Mouse (Mus musculus) left cerebral cortex, postnatal 25 days (tissue): ENCODE measurements around the gene Caskin2. TPM values are rescaled to one million over a fixed set of nuclear protein-coding genes. Genes with fewer than 3 reads are reported as not detected.
A peak's percentile ranks its signal among the peaks of the same experiment; 100 is the strongest.

Experiments
- DNase-seq, 2 experiments: peaks; one replicate each; pipeline ENCODE4 v3.0.0; 2022; ENCODE audit warnings: low spot score in 2 of 2, mixed read lengths in 1 of 2
- intact Hi-C: fragments of 180-260 bp; cut with DNase I; formaldehyde crosslinking; loops from one replicate; pipeline ENCODE4 v1.15.1; 2025
- total RNA-seq, 2 experiments: library from RNA; stranded (reverse); gene quantifications; 2 replicates each; pipeline ENCODE4 v1.2.3; 2021

The Caskin2 gene
- total RNA-seq, 2 experiments from 2014 or later = 18.8 to 20.7 TPM

DNA sequence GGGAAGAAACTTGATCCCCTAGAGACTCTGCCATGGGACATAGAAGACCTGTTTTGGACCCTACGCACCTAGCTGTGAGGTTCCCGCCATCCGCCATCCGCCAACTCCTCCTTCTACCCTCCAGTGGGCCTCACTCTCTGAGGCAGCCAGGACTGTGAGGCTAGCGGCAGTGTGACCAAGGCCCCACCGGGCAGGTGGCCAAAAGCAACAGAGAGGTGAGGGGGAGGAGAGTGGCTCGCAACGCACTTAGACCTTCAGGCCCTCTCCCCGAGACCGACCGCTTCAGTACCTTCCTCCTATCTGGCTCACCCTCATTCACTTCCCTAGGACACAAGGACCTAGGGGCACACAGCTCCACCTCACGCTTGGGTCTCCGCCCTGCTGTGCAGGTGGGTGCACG is 3.1 kb downstream of the Caskin2 start:
- intact Hi-C loops = loop anchor here (5.0 kb wide), 2 partner anchors 163 to 178 kb away; no protein-coding TSS in a partner anchor
- DNase-seq = no peak

DNA sequence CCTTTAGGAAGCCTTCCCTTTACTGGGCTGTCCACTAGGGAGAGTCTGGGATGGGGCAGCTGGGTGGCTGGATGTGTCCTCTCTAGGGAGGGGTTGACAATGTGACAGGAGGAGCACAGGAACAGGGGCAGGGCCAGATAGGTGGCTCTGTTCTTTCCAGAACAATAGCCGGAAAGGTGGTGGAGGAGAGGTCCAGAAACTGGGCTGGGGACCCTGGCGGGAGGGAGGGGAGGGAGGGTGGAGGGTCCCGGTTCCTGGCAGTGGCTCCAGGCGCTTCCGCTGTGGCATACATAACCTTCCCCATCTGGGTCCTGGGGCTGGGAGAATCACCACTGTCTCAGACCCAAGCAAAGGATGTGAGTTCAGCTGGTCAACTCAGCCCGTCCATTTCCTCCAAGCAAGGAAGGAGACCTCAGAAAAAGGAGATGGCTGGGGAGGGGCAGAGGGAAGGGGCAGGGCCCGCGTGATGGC is 4.1 kb downstream of the Caskin2 start:
- DNase-seq = no peak
- intact Hi-C loops = no loop called here

- intact Hi-C loops = no loop called here
Measured at GRCm38 (mm10) chr11:115808696-115809310, 4.6 kb downstream of the Caskin2 start.

GRCm38 (mm10) chr11:115807971-115808370 is 5.5 kb downstream of the Caskin2 start:
- DNase-seq = no peak
- intact Hi-C loops = no loop called here

More at GRCm38 (mm10) chr11:115808696-115809310, 4.6 kb downstream of the Caskin2 start:
- DNase-seq = no peak

DNA sequence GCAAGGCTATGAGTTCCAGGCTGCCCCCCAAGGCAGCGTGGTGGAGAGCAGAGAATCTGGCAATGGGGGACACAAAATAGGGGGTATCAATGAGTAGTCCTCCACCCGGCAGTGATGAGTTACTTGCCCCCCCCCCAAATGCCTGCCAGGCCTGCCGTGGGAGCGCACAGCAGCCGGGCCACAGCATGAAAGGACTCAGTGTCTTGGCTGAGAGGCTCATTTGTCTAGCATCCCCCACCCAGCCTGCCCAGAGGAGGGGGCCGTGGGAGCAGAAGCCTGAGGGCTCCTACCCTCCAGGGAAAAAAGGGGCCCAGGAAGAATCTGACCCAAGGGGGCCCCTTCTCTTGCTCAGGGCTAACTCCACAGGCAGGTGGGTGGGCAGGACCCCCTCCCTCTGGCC is 6.1 kb downstream of the Caskin2 start:
- intact Hi-C loops = no loop called here
- peak in 1 of 2 experiments; percentile 47 for DNase-seq

DNA sequence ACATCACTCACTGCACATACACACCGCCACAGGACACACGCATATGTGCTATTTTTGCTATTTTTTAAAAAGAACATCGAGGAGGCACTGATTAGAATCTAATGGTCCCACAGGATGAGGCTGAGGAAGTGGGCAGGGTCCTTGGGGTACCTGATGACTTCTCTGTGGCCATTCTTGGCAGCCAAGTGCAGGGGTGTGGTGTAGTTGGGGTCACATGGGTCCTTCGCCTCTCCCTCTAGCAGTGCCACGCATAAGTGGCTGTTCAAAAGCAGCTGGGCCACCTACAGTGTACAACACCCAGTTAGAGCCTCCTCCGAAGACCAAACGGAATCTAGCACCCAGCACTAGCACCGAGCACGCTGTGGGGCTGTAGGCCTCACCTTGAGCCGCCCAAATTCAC is 7.3 kb downstream of the Caskin2 start:
- intact Hi-C loops = no loop called here
- no peak for DNase-seq

DNA sequence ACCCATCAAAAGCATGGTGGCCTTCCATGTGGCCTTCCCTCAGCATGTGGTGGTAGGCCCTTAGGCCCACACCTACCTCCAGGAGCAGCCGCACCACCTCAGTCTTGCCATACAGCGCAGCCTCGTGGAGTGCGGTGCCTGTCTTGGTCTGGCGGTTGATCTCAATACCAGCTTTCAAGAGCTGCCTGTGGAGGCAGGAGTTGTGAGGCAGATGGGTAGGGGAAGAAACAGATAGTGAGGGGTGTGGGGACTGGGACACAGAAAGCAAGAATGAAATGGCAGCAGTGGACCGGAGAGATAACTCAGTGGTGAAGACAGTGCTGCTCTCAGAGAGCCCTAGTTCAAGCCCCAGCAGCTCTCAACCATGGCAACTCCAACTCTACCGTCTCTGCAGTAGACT is 8.4 kb downstream of the Caskin2 start:
- no peak for DNase-seq
- intact Hi-C loops = no loop called here

DNA sequence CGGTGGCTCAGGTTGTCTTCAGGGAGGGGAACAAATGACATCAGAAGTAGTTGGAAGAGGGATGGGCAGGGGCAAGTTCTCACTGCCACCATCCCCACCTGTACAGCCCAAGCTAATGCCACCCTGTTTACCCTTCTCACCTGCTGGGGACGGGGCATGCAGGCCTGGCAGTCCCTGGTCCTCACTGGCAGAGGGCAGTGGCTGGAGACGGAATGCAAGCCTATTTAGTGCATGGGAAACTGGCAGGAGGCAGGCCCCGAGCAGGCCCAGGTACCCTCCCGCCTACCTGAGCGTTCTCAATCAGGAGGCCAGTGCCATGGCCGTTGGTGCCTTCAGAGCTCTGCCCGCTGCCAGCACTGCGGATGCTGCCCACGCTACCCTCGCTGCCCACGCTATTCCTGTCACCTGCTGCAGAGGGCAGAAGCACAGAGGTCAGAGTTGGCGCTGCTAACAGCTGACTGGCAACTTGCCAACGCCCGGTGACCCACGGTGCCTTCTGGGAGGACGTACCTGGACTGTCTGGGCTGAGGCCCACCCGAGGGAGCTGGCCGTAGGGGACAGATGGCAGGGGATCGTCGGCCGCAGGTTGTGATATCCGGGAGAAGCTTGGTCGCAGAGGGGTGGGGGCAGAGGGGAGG is 10.2 kb downstream of the Caskin2 start:
- intact Hi-C loops = no loop called here
- DNase-seq = no peak

GRCm38 (mm10) chr11:115800981-115801380 is 12.5 kb downstream of the Caskin2 start:
- DNase-seq = no peak

GRCm38 (mm10) chr11:115797665-115798064 is 15.8 kb downstream of the Caskin2 start:
- DNase-seq = no peak

More at GRCm38 (mm10) chr11:115800981-115801380, 12.5 kb downstream of the Caskin2 start:
- intact Hi-C loops = no loop called here

GRCm38 (mm10) chr11:115796898-115797297 is 16.5 kb downstream of the Caskin2 start:
- intact Hi-C loops = no loop called here

More at GRCm38 (mm10) chr11:115797665-115798064, 15.8 kb downstream of the Caskin2 start:
- intact Hi-C loops = no loop called here

DNA sequence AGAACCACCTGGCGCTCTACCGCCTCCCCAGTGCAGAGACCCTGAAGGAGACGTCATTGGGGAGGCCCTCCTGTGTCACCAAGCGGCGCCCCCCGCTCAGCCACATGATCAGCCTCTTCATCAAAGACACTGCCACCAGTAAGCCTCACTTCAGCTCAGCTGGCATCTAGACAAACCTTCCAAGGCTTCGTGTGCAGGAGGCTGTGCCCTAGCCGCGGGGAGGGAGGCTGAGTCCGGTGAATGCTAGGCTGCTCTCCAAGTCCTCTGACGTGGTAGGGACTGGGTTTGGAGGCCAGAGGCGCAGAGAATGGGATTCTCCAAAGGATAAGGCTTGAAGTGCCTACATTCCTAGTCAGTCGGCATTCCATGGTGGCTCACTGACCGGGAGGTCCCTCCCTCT is 21.1 kb downstream of the Caskin2 start:
- intact Hi-C loops = no loop called here
- DNase-seq = no peak

More at GRCm38 (mm10) chr11:115796898-115797297, 16.5 kb downstream of the Caskin2 start:
- DNase-seq = no peak

DNA sequence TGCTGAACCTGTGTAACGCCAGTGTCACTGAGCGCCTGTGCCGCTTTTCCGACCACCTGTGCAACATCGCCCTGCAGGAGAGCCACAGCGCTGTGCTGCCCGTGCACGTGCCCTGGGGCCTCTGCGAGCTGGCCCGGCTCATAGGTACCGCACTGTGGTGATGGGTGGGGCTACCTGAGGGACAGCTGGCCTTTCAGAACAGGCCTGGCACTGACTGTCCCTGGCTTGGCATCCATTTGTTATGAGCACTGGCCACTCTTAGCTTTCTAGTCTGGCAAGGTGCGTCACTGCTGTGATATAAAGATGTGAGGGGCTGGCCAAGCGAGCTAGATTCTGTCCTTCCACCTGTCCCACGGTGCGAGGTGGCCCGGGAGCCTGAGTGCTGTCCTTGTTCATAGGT is 21.5 kb downstream of the Caskin2 start:
- intact Hi-C loops = no loop called here
- DNase-seq = no peak

- intact Hi-C loops = no loop called here
- DNase-seq = no peak
Measured at GRCm38 (mm10) chr11:115789787-115790186, 23.7 kb downstream of the Caskin2 start.

DNA sequence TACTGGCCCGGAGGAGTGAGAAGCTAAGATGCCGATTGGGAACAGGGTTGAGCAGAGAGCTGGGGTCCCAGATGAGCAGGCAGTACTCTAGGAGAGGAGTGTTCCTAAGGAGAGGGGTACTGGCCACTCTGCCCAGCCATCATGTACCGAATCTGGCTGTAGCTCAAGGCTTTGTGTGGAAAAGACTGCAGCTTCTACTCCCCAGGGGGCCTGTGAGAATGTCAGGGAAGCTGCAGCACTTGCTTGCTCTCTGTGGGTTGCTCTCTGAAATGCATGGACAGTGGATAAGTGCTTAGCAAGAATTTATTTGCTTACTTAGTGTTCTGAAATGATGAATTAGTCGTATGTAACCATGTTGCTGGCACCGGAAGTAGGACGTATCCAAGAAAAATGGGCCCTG is 27.0 kb downstream of the Caskin2 start:
- no peak for DNase-seq
- intact Hi-C loops = no loop called here

DNA sequence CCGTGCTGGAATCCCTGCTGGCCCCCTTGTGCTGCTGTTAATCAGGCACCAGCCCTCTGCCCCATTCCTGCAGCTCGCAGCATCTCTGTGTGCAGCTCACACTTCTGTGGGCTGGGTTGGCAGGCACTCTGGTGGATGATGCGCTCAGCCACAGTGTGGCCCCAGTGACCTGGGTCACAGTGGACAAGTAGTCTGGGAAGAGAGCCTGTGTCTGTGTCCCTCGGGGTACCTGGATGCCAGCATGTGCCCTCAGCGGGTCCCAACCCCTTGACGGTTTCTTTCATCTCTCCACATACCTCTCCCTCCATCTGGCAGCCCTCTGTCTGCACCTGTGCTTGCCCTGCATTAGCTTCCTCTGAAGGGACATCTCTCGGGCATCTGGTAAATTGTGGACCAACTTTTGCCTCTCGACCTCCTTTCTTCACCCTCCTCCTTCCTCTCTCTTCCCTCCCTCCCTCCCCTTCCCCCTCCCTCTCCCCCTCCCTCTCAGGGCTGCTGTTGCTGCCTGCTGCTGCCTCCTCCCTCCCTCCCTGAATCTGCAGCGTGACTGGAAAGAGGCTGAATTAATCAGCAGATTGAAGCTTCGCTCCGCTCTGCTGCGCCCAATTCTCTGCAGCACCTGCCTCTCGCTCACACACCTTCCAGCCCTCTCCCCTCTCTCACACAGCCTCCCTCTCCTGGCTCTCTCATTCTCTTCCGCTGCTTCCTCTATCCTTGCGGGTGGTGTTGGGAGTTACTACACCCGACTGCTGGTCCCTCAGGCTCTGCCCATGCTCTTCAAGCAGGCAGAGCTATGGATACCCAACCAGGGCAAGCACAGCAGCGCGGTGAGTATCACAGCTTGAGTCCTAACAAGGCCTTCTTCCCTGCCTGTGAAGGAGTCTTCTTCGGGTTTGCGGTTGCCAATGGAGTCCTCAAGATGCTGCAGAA is 33.0 kb downstream of the Caskin2 start:
- DNase-seq = peak; percentile 69 to 78
- intact Hi-C loops = no loop called here

DNA sequence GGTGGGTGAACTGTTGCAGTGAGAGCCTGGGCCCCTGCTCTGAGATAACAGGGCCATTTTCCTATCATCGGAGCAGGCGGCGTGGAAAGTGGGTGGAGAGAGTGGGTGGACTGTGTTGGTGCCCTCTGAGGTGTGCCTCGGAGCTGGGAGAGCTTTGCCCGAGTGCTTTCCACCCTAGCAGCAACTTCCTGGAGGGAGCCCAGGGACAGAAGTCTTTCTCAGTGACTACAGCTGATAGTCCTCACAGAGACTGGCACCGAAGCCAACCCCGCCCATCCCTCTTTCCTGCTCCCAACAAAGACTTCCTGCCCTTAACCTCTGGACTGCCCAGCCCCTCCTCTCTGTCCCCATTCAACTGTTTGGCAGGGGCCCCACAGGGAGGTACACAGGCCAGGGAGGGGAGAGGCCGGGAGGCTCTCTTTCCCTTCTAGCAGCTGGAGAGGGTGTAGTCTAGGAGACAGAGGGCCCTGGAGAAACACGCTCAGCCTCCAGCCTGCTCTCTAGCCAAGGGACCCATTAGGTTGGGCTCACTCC is 34.3 kb downstream of the Caskin2 start:
- peak; percentile 27 to 59 for DNase-seq
- intact Hi-C loops = no loop called here

DNA sequence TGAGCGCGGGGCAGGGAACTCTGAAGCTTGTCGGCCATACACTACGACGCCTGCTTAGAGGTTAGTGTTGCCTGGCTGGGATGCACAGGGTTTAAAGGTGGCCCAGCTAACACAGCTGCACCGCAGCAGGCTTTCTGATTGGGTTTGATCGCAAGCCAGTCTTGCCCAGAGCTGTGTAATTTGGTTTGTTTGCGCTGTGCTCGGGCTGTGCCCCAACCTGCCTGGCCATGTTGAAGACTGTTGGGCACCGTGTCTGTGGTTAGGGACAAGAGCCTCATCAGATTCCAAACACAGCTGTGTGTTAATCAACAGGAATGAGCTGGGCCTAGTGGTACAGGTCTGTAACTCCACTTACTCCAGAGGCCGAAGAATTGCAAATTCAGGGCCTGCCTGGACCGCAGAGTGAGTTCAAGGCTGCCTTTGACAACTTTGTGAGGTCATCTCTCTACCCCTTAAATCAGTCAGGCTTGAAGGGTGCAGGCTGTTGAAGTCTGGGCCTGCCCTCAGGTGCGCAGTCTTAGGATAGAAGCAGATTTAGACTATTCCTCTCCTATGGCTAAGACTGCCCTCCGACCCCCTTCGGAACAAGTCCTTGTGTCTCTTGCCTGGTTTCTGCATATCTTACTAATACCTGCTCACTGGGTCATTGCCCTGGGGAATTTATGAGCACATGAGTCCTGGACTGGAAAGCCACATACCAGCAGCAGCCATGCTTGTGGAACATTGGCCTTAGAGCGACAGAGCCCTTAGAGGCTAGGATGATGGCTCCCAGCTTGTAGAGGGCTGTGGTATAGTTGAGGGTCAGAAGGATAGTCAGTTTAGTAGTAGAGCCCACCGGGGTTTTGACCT is 35.7 kb downstream of the Caskin2 start:
- no peak for DNase-seq
- intact Hi-C loops = no loop called here

DNA sequence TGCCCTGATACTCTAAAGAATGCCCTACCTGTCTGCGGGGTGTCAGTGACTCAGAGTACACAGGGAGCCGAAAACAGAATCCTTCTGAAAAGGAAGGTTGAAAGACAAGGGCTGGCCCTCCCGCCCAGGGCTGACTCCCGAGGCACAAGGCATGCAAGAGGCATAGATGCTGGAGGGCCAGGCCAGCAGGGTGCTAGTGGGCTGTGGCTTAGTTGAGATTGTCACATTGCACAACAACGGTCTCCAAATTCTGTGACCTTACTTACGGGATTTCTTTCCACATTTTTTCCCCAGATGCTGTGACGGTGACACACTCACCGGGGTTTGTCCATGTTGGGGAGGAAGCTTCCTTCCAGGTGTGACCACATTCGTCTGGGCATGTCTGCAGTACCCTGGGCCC is 36.5 kb downstream of the Caskin2 start:
- intact Hi-C loops = no loop called here
- DNase-seq = no peak
